Mouse (Mus musculus): ENCODE results near the gene Tmprss6.

- TF ChIP-seq POLR2A (IDR thresholded peaks at IDR 0.05; ENCODE audit: insufficient read depth, low read depth, low read length), result no peak
- TF ChIP-seq CTCF (IDR thresholded peaks at IDR 0.05; ENCODE audit: insufficient read depth, low read depth, low read length), result no peak
Measured at GRCm38 (mm10) chr15:78403301-78403741, 65.1 kb downstream of the Tmprss6 start.

Data from olfactory bulb, adult 2 months (tissue).